Mouse (Mus musculus): ENCODE data around the gene Npepl1. TPM values are rescaled to one million over a fixed set of nuclear protein-coding genes. Genes with fewer than 3 reads are reported as not detected.
A peak's percentile ranks its signal among the peaks of the same experiment; 100 is the strongest.

Npepl1 gene
- polyA plus RNA-seq (2016; fragmentation: Nextera tagmentation; extraction: Ambion mirVana) = 41.2 and 44.9 TPM in 2 replicates

GRCm38 (mm10) chr2:174109991-174110782 is at the start of gene Npepl1:
Npepl1 (plus strand) TSS chr2:174110349.
- H3K27me3 ChIP-seq (ENCODE audit: low read depth, poor library complexity, severe bottlenecking) = no peaks in the 10 kb centered on the region
- peaks cover 20% of the 10 kb centered on the region for H3K36me3 ChIP-seq
- H3K27ac ChIP-seq (replicated peaks) = peak within 1 kb of the TSS; percentile 97
- 2% methylated on average over 61 of the region's 90 CpGs for WGBS
- no peaks in the 10 kb centered on the region for H3K9me3 ChIP-seq (replicated peaks)
- DNase-seq (ENCODE audit: low spot score) = peak; percentile 75
- H3K4me1 ChIP-seq = peaks cover 21% of the 10 kb centered on the region
- peak within 1 kb of the TSS; percentile 70 for H3K4me3 ChIP-seq

- H3K4me3 ChIP-seq = no peak overlapping the region
- H3K4me1 ChIP-seq = peaks cover 12% of the 10 kb centered on the region
- no peak for DNase-seq (ENCODE audit: low spot score)
- 0 out of 2 replicates have a peak, but pooled peaks cover 4% of the 10 kb centered on the region for H3K9me3 ChIP-seq (replicated peaks)
- H3K27ac ChIP-seq (replicated peaks) = peak overlapping the region; percentile 46
- no peaks in the 10 kb centered on the region for H3K36me3 ChIP-seq
- no peaks in the 10 kb centered on the region for H3K27me3 ChIP-seq (ENCODE audit: low read depth, poor library complexity, severe bottlenecking)
- 38% methylated on average over 2 of the region's 2 CpGs for WGBS
These were observed 48.9 kb upstream of the Npepl1 start for GRCm38 (mm10) chr2:174061219-174061618.

- 74% methylated on average over 6 of the region's 6 CpGs for WGBS
- no peak overlapping the region; the same call in 1 of the 2 replicates for H3K27ac ChIP-seq (replicated peaks)
- DNase-seq (ENCODE audit: low spot score) = no peak
- no peak overlapping the region for H3K4me3 ChIP-seq
- no peaks in the 10 kb centered on the region for H3K36me3 ChIP-seq
- no peaks in the 10 kb centered on the region for H3K27me3 ChIP-seq (ENCODE audit: low read depth, poor library complexity, severe bottlenecking)
- no peaks in the 10 kb centered on the region for H3K9me3 ChIP-seq (replicated peaks)
- H3K4me1 ChIP-seq = peaks cover 12% of the 10 kb centered on the region
These were observed 47.1 kb upstream of the Npepl1 start for GRCm38 (mm10) chr2:174063074-174063473.

GRCm38 (mm10) chr2:174063527-174064211 is 46.5 kb upstream of the Npepl1 start:
- H3K36me3 ChIP-seq = no peaks in the 10 kb centered on the region
- no peaks in the 10 kb centered on the region for H3K27me3 ChIP-seq (ENCODE audit: low read depth, poor library complexity, severe bottlenecking)
- H3K9me3 ChIP-seq (replicated peaks) = no peaks in the 10 kb centered on the region
- 87% methylated on average over 9 of the region's 9 CpGs for WGBS
- no peak for DNase-seq (ENCODE audit: low spot score)
- H3K4me1 ChIP-seq = peaks cover 12% of the 10 kb centered on the region
- no peak overlapping the region; the same call in 1 of the 2 replicates for H3K27ac ChIP-seq (replicated peaks)
- no peak overlapping the region for H3K4me3 ChIP-seq

GRCm38 (mm10) chr2:174067793-174068419 is 42.2 kb upstream of the Npepl1 start:
- H3K9me3 ChIP-seq (replicated peaks) = no peaks in the 10 kb centered on the region
- peaks cover 11% of the 10 kb centered on the region for H3K4me1 ChIP-seq
- H3K27me3 ChIP-seq (ENCODE audit: low read depth, poor library complexity, severe bottlenecking) = no peaks in the 10 kb centered on the region
- no peak overlapping the region for H3K4me3 ChIP-seq
- no peak overlapping the region for H3K27ac ChIP-seq (replicated peaks)
- H3K36me3 ChIP-seq = no peaks in the 10 kb centered on the region
- 88% methylated on average over 6 of the region's 6 CpGs for WGBS
- no peak for DNase-seq (ENCODE audit: low spot score)

- WGBS = 78% methylated on average over 3 of the region's 3 CpGs
These were observed 40.6 kb upstream of the Npepl1 start for GRCm38 (mm10) chr2:174069532-174070049.

GRCm38 (mm10) chr2:174071406-174071805 is 38.7 kb upstream of the Npepl1 start:
- H3K27me3 ChIP-seq (ENCODE audit: low read depth, poor library complexity, severe bottlenecking) = no peaks in the 10 kb centered on the region
- no peaks in the 10 kb centered on the region for H3K9me3 ChIP-seq (replicated peaks)
- H3K27ac ChIP-seq (replicated peaks) = no peak overlapping the region
- 88% methylated on average over 5 of the region's 5 CpGs for WGBS
- H3K4me3 ChIP-seq = no peak overlapping the region
- DNase-seq (ENCODE audit: low spot score) = no peak
- peaks cover 42% of the 10 kb centered on the region for H3K4me1 ChIP-seq
- no peaks in the 10 kb centered on the region for H3K36me3 ChIP-seq

More at GRCm38 (mm10) chr2:174069532-174070049, 40.6 kb upstream of the Npepl1 start:
- no peak overlapping the region for H3K4me3 ChIP-seq
- no peaks in the 10 kb centered on the region for H3K36me3 ChIP-seq
- no peaks in the 10 kb centered on the region for H3K9me3 ChIP-seq (replicated peaks)
- H3K27ac ChIP-seq (replicated peaks) = no peak overlapping the region
- no peak for DNase-seq (ENCODE audit: low spot score)
- peaks cover 26% of the 10 kb centered on the region for H3K4me1 ChIP-seq
- H3K27me3 ChIP-seq (ENCODE audit: low read depth, poor library complexity, severe bottlenecking) = no peaks in the 10 kb centered on the region

GRCm38 (mm10) chr2:174073156-174073790 is 36.9 kb upstream of the Npepl1 start:
- no peak for DNase-seq (ENCODE audit: low spot score)
- no peaks in the 10 kb centered on the region for H3K27me3 ChIP-seq (ENCODE audit: low read depth, poor library complexity, severe bottlenecking)
- no peaks in the 10 kb centered on the region for H3K9me3 ChIP-seq (replicated peaks)
- peaks cover 57% of the 10 kb centered on the region for H3K4me1 ChIP-seq
- 78% methylated on average over 5 of the region's 5 CpGs for WGBS
- H3K4me3 ChIP-seq = no peak overlapping the region
- no peaks in the 10 kb centered on the region for H3K36me3 ChIP-seq
- H3K27ac ChIP-seq (replicated peaks) = peak overlapping the region; percentile 87; the same call in 1 of the 2 replicates

- Histone ChIP-seq H3K9me3 (replicated peaks) (no peaks in the 10 kb centered on the region), H3K36me3 (no peaks in the 10 kb centered on the region), H3K4me1 (peaks cover 63% of the 10 kb centered on the region), H3K27me3 (ENCODE audit: low read depth, poor library complexity, severe bottlenecking) (no peaks in the 10 kb centered on the region), H3K27ac (replicated peaks) (peak overlapping the region; percentile 87), H3K4me3 (peak overlapping the region; percentile 78)
- WGBS = 0% methylated on average over 13 of the region's 13 CpGs
- DNase-seq (ENCODE audit: low spot score) = peak; percentile 77
These were observed 35.5 kb upstream of the Npepl1 start for GRCm38 (mm10) chr2:174074621-174075020.

- H3K27ac ChIP-seq (replicated peaks) = peak overlapping the region; percentile 87
- no peaks in the 10 kb centered on the region for H3K9me3 ChIP-seq (replicated peaks)
- H3K4me3 ChIP-seq = peak overlapping the region; percentile 78
- peak; percentile 36 for DNase-seq (ENCODE audit: low spot score)
- no peaks in the 10 kb centered on the region for H3K36me3 ChIP-seq
- WGBS = 1% methylated on average over 22 of the region's 22 CpGs
- H3K4me1 ChIP-seq = peaks cover 63% of the 10 kb centered on the region
- H3K27me3 ChIP-seq (ENCODE audit: low read depth, poor library complexity, severe bottlenecking) = no peaks in the 10 kb centered on the region
These were observed 35.0 kb upstream of the Npepl1 start for GRCm38 (mm10) chr2:174075072-174075570.

- H3K36me3 ChIP-seq = no peaks in the 10 kb centered on the region
- WGBS = under 1% methylated on average over 32 of the region's 32 CpGs
- peaks cover 69% of the 10 kb centered on the region for H3K4me1 ChIP-seq
- peak within 1 kb of the TSS; percentile 87 for H3K27ac ChIP-seq (replicated peaks)
- H3K27me3 ChIP-seq (ENCODE audit: low read depth, poor library complexity, severe bottlenecking) = no peaks in the 10 kb centered on the region
- DNase-seq (ENCODE audit: low spot score) = peak; percentile 93
- H3K4me3 ChIP-seq = peak within 1 kb of the TSS; percentile 78
- no peaks in the 10 kb centered on the region for H3K9me3 ChIP-seq (replicated peaks)
These were observed 34.3 kb upstream of the Npepl1 start, which contains the start of gene Stx16 for GRCm38 (mm10) chr2:174075673-174076432. Stx16 (plus strand) TSS chr2:174076308.

Data from midbrain, embryonic 10.5 days (tissue).